Mouse (Mus musculus) myocyte (in vitro differentiated cells): ENCODE measurements at regions not wholly inside any gene's neighbourhood (a gene's known extent, or its start where the extent isn't known, plus 50 kb on each side); places are given as distances from the start of the nearest gene placed in this dataset.

Experiments used
- H3K27me3 ChIP-seq: one replicate; pipeline ENCODE4 v1.6.1; 2011; ENCODE audit not compliant: control insufficient read depth, insufficient read depth, insufficient read length
- H3K36me3 ChIP-seq: one replicate; pipeline ENCODE4 v1.6.1; 2011; ENCODE audit not compliant: control insufficient read depth, insufficient read depth
- H3K4me2 ChIP-seq: one replicate; pipeline ENCODE4 v1.6.1; 2011; ENCODE audit warnings: low read depth, control low read depth
- H3K4me3 ChIP-seq: one replicate; pipeline ENCODE4 v1.5.1; 2011; ENCODE audit warnings: mild to moderate bottlenecking, control low read depth, moderate library complexity
- H3K79me2 ChIP-seq: one replicate; pipeline ENCODE4 v1.6.1; 2011; ENCODE audit not compliant: control insufficient read depth, insufficient read depth
- H3ac ChIP-seq: one replicate; pipeline ENCODE4 v1.6.1; 2011; ENCODE audit not compliant: control insufficient read depth, insufficient read length
- CEBPB ChIP-seq: IDR thresholded peaks from 2 replicates; pipeline ENCODE4 v1.6.1; 2011; ENCODE audit warnings: mild to moderate bottlenecking, moderate library complexity; ENCODE audit not compliant: poor library complexity, insufficient read depth, severe bottlenecking
- E2F4 ChIP-seq: IDR thresholded peaks from one replicate; pipeline ENCODE4 v1.6.1; 2011; ENCODE audit warnings: mild to moderate bottlenecking, control low read depth, moderate library complexity; ENCODE audit not compliant: insufficient read depth
- MAX ChIP-seq: IDR thresholded peaks from one replicate; pipeline ENCODE4 v1.6.1; 2011; ENCODE audit warnings: low read depth, mild to moderate bottlenecking, control low read depth
- MYOD1 ChIP-seq, 3 experiments: IDR thresholded peaks; one replicate each; pipeline ENCODE4 v1.6.1; 2011; ENCODE audit warnings: control low read depth in 2 of 3, low read depth in 2 of 3, mild to moderate bottlenecking in 2 of 3, moderate library complexity in 1 of 3; ENCODE audit not compliant: insufficient read length in 2 of 3, control insufficient read depth in 1 of 3
- MYOG ChIP-seq, 3 experiments: IDR thresholded peaks; one replicate each; pipeline ENCODE4 v1.6.1; 2011; ENCODE audit warnings: control low read depth in 2 of 3, low read depth in 2 of 3, mild to moderate bottlenecking in 2 of 3; ENCODE audit not compliant: insufficient read length in 2 of 3, control insufficient read depth in 1 of 3, insufficient read depth in 1 of 3
- POLR2A ChIP-seq: IDR thresholded peaks from one replicate; pipeline ENCODE4 v1.6.1; 2011; ENCODE audit warnings: low read depth, mild to moderate bottlenecking, control low read depth, moderate library complexity; ENCODE audit not compliant: insufficient read length
- POLR2AphosphoS2 ChIP-seq: IDR thresholded peaks from one replicate; pipeline ENCODE4 v1.6.1; 2011; ENCODE audit warnings: low read depth, control low read depth; ENCODE audit not compliant: insufficient read length
- REST ChIP-seq: IDR thresholded peaks from one replicate; pipeline ENCODE4 v1.6.1; 2011; ENCODE audit warnings: mild to moderate bottlenecking, control low read depth, moderate library complexity; ENCODE audit not compliant: insufficient read depth, insufficient read length
- SRF ChIP-seq: IDR thresholded peaks from one replicate; pipeline ENCODE4 v1.6.1; 2011; ENCODE audit warnings: low read depth; ENCODE audit not compliant: control insufficient read depth, insufficient read length
- TCF12 ChIP-seq: IDR thresholded peaks from one replicate; pipeline ENCODE4 v1.6.1; 2011; ENCODE audit warnings: mild to moderate bottlenecking, control low read depth; ENCODE audit not compliant: poor library complexity, insufficient read depth, severe bottlenecking
- TCF3 ChIP-seq: IDR thresholded peaks from one replicate; pipeline ENCODE4 v1.6.1; 2011; ENCODE audit warnings: low read depth, control low read depth; ENCODE audit not compliant: insufficient read length
- USF1 ChIP-seq: IDR thresholded peaks from one replicate; pipeline ENCODE4 v1.6.1; 2011; ENCODE audit warnings: low read depth, mild to moderate bottlenecking, control low read depth, moderate library complexity

DNA sequence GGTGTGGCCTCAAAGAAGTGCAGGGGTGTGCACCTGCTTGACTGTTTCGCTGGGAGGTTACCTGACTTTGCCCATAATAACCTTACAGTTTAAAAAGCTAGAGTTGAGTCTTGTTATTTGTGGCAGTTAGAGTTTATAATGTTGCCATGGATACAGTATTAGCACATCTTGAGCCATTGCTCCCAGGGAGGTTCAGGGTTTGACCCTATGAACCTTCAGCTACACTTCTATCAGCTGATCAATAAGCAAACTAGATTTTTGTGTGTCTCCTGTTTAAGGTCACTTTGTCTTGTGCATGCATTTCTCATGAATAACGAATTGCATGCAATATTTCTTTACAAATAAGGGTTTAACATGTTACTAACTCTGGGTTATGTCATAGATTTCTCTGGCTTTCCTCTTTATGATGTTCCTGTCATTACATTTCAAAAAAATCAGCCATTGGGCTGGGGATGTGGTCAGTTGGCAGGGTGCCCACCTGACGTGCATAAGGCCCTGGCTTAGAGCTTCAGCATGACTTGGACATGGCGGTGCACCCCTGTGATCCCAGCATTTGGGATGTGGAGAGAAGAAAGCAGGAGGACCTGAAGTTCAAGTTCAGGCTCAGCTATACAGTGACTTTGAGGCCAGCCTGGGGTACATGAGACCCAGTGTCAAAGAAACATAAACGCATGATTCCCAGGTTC, 191.7 kb downstream of the Ackr3 start:
- Histone ChIP-seq H3K4me3 (no peak overlapping the region), H3K27me3 (no peaks in the 10 kb centered on the region), H3ac (no peak overlapping the region), H3K4me2 (no peak overlapping the region), H3K79me2 (no peaks in the 10 kb centered on the region), H3K36me3 (no peaks in the 10 kb centered on the region)
- TF ChIP-seq MYOG (IDR thresholded peaks at IDR 0.05; ENCODE audit: control insufficient read depth in 1 of 3, insufficient read depth in 1 of 3, insufficient read length in 2 of 3, low read depth in 2 of 3) (no peak), MAX (no peak), MYOD1 (IDR thresholded peaks at IDR 0.05; ENCODE audit: control insufficient read depth in 1 of 3, insufficient read length in 2 of 3, low read depth in 2 of 3) (no peak), USF1 (no peak), CEBPB (no peak)

DNA sequence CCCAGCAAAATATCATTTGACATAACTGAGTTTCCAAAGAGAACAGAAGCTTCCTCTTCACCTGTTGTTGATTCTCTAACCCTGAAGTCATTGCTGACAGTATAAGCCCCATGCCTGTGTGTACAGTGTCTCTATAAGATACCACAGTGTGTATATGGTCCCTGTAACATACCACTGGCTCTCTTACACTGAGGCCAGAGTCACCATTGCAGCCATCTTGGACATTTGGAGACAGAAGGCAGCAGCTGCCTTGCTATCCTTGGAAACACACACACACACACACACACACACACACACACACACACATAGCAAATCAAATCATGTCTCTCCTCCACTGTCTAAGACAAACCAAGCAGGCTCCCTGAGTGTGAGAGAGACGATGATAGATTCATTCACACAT, 192.9 kb downstream of the Ackr3 start:
- Histone ChIP-seq H3K4me3 (no peak overlapping the region), H3K27me3 (no peaks in the 10 kb centered on the region), H3K36me3 (no peaks in the 10 kb centered on the region), H3ac (no peak overlapping the region), H3K4me2 (no peak overlapping the region), H3K79me2 (no peaks in the 10 kb centered on the region)
- peak in 2 of 3 experiments; percentile 49 to 71 for TF ChIP-seq MYOD1 (IDR thresholded peaks at IDR 0.05; ENCODE audit: control insufficient read depth in 1 of 3, insufficient read length in 2 of 3, low read depth in 2 of 3)
- no peak for TF ChIP-seq USF1

GRCm38 (mm10) chr1:90397355-90397754, 193.6 kb downstream of the Ackr3 start:
- no peaks in the 10 kb centered on the region for H3K79me2 ChIP-seq
- no peaks in the 10 kb centered on the region for H3K27me3 ChIP-seq
- no peak overlapping the region for H3K4me2 ChIP-seq
- no peak for TF ChIP-seq POLR2AphosphoS2
- TF ChIP-seq TCF12: no peak
- TF ChIP-seq MYOG (IDR thresholded peaks at IDR 0.05; ENCODE audit: control insufficient read depth in 1 of 3, insufficient read depth in 1 of 3, insufficient read length in 2 of 3, low read depth in 2 of 3): peak in 1 of 3 experiments; percentile 54
- TF ChIP-seq SRF: no peak
- TF ChIP-seq MYOD1 (IDR thresholded peaks at IDR 0.05; ENCODE audit: control insufficient read depth in 1 of 3, insufficient read length in 2 of 3, low read depth in 2 of 3): peak in 2 of 3 experiments; percentile 78 to 82
- no peak for TF ChIP-seq POLR2A
- no peak for TF ChIP-seq E2F4
- TF ChIP-seq MAX: no peak
- H3K4me3 ChIP-seq: no peak overlapping the region
- H3ac ChIP-seq: no peak overlapping the region
- no peaks in the 10 kb centered on the region for H3K36me3 ChIP-seq

- H3K79me2 ChIP-seq: no peaks in the 10 kb centered on the region
- H3K4me2 ChIP-seq: no peak overlapping the region
Observed at GRCm38 (mm10) chr1:90398396-90398975, 194.7 kb downstream of the Ackr3 start.

GRCm38 (mm10) chr1:90403057-90403456, 199.3 kb downstream of the Ackr3 start:
- Histone ChIP-seq H3K27me3 (no peaks in the 10 kb centered on the region), H3K4me2 (no peak overlapping the region), H3ac (no peak overlapping the region), H3K79me2 (no peaks in the 10 kb centered on the region), H3K36me3 (no peaks in the 10 kb centered on the region), H3K4me3 (no peak overlapping the region)
- TF ChIP-seq TCF12: no peak
- TF ChIP-seq REST: no peak
- TF ChIP-seq MAX: no peak
- no peak for TF ChIP-seq POLR2A
- no peak for TF ChIP-seq CEBPB
- TF ChIP-seq E2F4: no peak
- TF ChIP-seq MYOG (IDR thresholded peaks at IDR 0.05; ENCODE audit: control insufficient read depth in 1 of 3, insufficient read depth in 1 of 3, insufficient read length in 2 of 3, low read depth in 2 of 3): no peak
- TF ChIP-seq SRF: no peak
- TF ChIP-seq MYOD1 (IDR thresholded peaks at IDR 0.05; ENCODE audit: control insufficient read depth in 1 of 3, insufficient read length in 2 of 3, low read depth in 2 of 3): no peak
- TF ChIP-seq USF1: no peak
- TF ChIP-seq TCF3: no peak
- no peak for TF ChIP-seq POLR2AphosphoS2

More at GRCm38 (mm10) chr1:90398396-90398975, 194.7 kb downstream of the Ackr3 start:
- TF ChIP-seq POLR2A (no peak), MYOD1 (IDR thresholded peaks at IDR 0.05; ENCODE audit: control insufficient read depth in 1 of 3, insufficient read length in 2 of 3, low read depth in 2 of 3) (peak in 1 of 3 experiments; percentile 4)
- Histone ChIP-seq H3K36me3 (no peaks in the 10 kb centered on the region), H3K27me3 (no peaks in the 10 kb centered on the region), H3K4me3 (no peak overlapping the region), H3ac (no peak overlapping the region)
